Mouse (Mus musculus) spleen, postnatal 4 days (tissue): ENCODE measurements around the gene Smarcd3.
"Not testable (repeated sequence)": the region's sequence is repeated elsewhere in the genome, so short reads cannot be mapped to it uniquely, and the experiment has no call there.

Experiments
- DNase-seq, 2 experiments: peaks; one replicate each; pipeline ENCODE4 v3.0.0; 2022; ENCODE audit warnings: low spot score in 2 of 2

Gene Smarcd3

DNA sequence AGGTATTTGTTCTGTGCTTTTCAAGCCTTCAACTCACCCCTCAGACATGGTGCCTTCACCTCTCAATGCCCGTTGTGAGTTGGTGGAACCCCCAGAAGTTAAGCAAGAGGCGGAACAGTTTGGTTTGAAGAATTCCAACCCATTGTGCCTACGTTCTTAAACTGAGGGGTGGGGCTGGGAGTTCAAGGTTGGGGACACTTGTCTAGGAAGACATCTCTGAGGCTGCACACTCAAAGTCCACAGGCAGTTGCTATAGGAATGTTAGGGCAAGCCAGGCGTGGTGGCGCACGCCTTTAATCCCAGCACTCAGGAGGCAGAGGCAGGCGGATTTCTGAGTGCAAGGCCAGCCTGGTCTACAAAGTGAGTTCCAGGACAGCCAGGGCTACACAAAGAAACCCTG, 68.9 kb downstream of the Smarcd3 start:
- not testable (repeated sequence) for DNase-seq

DNA sequence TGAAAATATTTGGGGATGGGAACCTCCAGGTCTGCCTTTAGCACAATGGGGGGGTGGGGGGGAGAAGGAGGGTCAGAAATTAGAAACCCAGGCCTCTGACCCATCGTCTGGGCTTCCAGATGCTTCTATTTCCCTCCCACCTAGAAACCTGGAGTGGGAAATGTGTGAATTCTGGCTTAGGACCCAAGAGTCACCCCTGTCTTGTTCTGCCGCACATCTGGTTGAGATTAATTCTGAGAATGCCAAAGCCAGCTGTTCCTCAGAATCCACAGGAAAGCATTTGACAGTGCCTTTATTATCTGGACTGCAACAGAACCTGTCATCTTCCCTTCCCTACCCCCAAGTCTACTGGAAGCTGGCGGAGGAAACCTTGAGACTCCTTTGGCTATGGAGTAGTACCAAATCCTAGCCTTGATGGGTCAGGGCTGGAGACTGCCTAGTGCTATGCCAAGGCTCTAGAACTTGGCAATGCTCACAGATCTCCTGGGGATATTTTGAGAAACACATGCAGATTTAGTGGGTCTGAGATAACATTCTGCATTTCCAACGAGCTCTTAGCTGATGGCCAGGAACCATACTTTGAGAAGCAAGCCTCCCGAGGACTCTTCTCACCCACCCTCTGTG, 70.5 kb downstream of the Smarcd3 start:
- no peak for DNase-seq

DNA sequence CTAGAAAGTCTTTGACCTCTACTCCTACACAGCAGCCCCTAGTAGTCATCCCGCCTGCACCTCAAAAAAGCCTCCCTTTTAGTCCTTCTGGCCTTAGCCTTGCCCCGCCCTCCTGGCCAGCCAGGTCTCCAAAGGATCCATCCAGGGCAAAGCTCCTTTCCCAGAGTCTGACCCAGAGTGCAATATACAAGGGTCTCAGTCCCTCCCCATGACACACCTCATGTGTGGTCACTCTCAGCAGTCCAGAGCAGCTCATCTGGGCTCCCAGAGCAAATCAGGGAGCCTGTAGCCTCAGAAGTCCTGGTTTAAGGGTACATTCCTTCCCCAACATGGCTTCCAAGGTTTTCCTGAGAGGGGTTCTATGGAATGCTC, 72.9 kb downstream of the Smarcd3 start:
- DNase-seq: no peak

DNA sequence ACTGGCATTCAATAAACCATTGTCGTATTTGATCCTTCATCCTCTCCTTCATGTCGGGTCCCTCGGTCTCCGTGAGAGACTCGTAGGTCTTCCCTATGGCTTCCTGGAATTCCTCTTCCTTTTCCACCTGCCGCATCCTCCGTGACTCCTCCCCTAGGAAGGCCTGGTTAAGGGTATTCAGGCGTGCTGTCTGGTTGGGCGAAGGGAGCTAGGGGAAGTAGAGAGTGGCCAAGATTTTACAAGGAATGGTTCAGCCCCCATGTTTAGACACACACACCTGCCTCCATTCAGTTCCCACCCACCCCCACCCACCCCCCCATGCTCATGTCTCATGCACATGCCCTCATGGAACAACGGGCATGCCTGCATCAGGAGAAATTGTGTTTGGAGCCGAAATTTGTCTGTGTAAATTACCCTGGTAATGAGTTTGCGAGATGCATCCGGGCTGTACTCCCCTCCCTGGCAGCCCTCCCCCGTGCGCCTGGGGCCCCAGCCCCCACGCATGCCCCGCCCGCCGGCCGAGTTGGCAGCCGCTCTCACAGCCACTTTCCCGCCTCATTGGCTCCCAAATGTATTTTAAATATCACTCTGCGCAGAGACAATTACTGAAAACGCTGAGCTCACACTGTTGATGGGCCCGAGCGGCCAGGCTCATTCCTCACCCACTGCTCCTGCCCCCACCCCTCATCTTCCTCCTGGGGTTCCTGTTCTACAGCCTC, 73.5 kb downstream of the Smarcd3 start:
- DNase-seq: no peak

GRCm38 (mm10) chr5:24542643-24543042, 81.6 kb downstream of the Smarcd3 start:
- no peak for DNase-seq

GRCm38 (mm10) chr5:24541144-24541569, 83.1 kb downstream of the Smarcd3 start:
- DNase-seq: no peak
